Comparison of ENCODE assay signal across 16 mouse cellular contexts in genomic region chr1:165484688-165485233, GRCm38 (mm10). TPM values are rescaled to one million over a fixed set of nuclear protein-coding genes. Genes with fewer than 3 reads are reported as not detected.
DNase-seq lines count a peak whose midpoint lies in the region; ATAC-seq lines count a peak whose summit lies in the region.
"Had no signal": no experiment of that assay in that cellular context is flagged by ENCODE, and none has a peak within 500 bp of the region (broad histone marks: within the 10 kb centered on the region; RNA-seq: fewer than 3 reads in every experiment).

Gene Adcy10 (plus strand): TSS chr1:165485183.

- peak; percentile 9 to 15 for DNase-seq in lung, adult 18-20 months
- no peak for DNase-seq in lung, postnatal 14 days
- peak; percentile 9 for DNase-seq in R1 (ENCODE audit: low read depth, low spot score)
- no peak for DNase-seq in layer of hippocampus, adult 9-11 months
- DNase-seq in thymus, adult 18-20 months, result no peak
- DNase-seq: cerebellum, postnatal 14 days; gastrocnemius, postnatal 14 days; heart, postnatal 14 days; kidney, postnatal 10 days; thymus, postnatal 4 days had no signal

- ATAC-seq in common myeloid progenitor, adult 5-6 weeks (replicated peaks; ENCODE audit: low read depth, poor library complexity, severe bottlenecking), result peak; percentile 29; the same call in 1 of the 2 replicates
- ATAC-seq in megakaryocyte, adult 5-6 weeks (ENCODE audit: poor library complexity, severe bottlenecking), result peak; percentile 85
- ATAC-seq: CD4-positive, CD25-positive, alpha-beta regulatory T cell, adult 4 months; forebrain, embryonic 13.5 days; intestine, embryonic 16.5 days; midbrain, embryonic 16.5 days had no signal

RNA-seq across cellular contexts. Expression of gene Adcy10, which starts in this region (rescaled TPM):
- total RNA-seq in common myeloid progenitor, adult 5-6 weeks (2017), result not detected in 2 replicates
- 0.27 TPM in 1 of 2 replicates, not detected in the other for total RNA-seq in megakaryocyte, adult 5-6 weeks (2015)
- 0.33 TPM in 1 of 2 replicates, not detected in the other for total RNA-seq in megakaryocyte, adult 5-6 weeks (2017)
- total RNA-seq: gastrocnemius, postnatal 14 days had no signal

Comparison
In these comparisons a context has a peak if more than half of its experiments do, and no peak if none do; other contexts are left out.
1. DNase-seq: peak in lung, adult 18-20 months (2 of 2) and R1 (single experiment); none in lung, postnatal 14 days (single experiment), layer of hippocampus, adult 9-11 months (single experiment) and thymus, adult 18-20 months (0 of 2).
2. Peak in ATAC-seq in common myeloid progenitor, adult 5-6 weeks; RNA of the gene not detected or under 1 TPM.
3. Peak in ATAC-seq in megakaryocyte, adult 5-6 weeks; RNA of the gene not detected or under 1 TPM.